Mouse (Mus musculus): ENCODE results near the gene Hjurp. TPM values are rescaled to one million over a fixed set of nuclear protein-coding genes. Genes with fewer than 3 reads are reported as not detected.

The Hjurp gene
- polyA plus RNA-seq, 2 experiments = 139 to 277 TPM

GRCm38 (mm10) chr1:88290511-88290910, 13.1 kb upstream of the Hjurp start:
- TF ChIP-seq POLR2A (IDR thresholded peaks at IDR 0.05; ENCODE audit: borderline replicate concordance, extremely low read depth, insufficient read depth, insufficient read length) = no peak
- no peak for ATAC-seq (ENCODE audit: low FRiP score, low read depth)
- no peaks in the 10 kb centered on the region for H3K36me3 ChIP-seq (ENCODE audit: control insufficient read depth, insufficient read depth, low read length)
- no peak overlapping the region for H3K4me2 ChIP-seq (replicated peaks; ENCODE audit: low read depth, low read length, severe bottlenecking)
- H3K27ac ChIP-seq (replicated peaks; ENCODE audit: low read depth, low read length) = no peak overlapping the region
- DNase-seq (ENCODE audit: low spot score) = no peak
- no peak overlapping the region for H3K9ac ChIP-seq (ENCODE audit: low read depth, low read length, severe bottlenecking)
- no peaks in the 10 kb centered on the region for H3K27me3 ChIP-seq (ENCODE audit: control insufficient read depth, insufficient read depth, low read length)
- WGBS = 69% methylated on average over 1 of the region's 1 CpGs
- no peaks in the 10 kb centered on the region for H3K4me1 ChIP-seq (ENCODE audit: control insufficient read depth, insufficient read depth, low read length)
- H3K4me3 ChIP-seq (replicated peaks; ENCODE audit: low read length) = no peak overlapping the region
- peaks cover 54% of the 10 kb centered on the region for H3K9me3 ChIP-seq (ENCODE audit: control insufficient read depth, low read length)

- Histone ChIP-seq H3K9me3 (ENCODE audit: control insufficient read depth, low read length) (peaks cover 57% of the 10 kb centered on the region), H3K4me1 (ENCODE audit: control insufficient read depth, insufficient read depth, low read length) (no peaks in the 10 kb centered on the region), H3K4me3 (replicated peaks; ENCODE audit: low read length) (no peak overlapping the region), H3K4me2 (replicated peaks; ENCODE audit: low read depth, low read length, severe bottlenecking) (no peak overlapping the region), H3K27ac (replicated peaks; ENCODE audit: low read depth, low read length) (no peak overlapping the region), H3K27me3 (ENCODE audit: control insufficient read depth, insufficient read depth, low read length) (no peaks in the 10 kb centered on the region), H3K9ac (ENCODE audit: low read depth, low read length, severe bottlenecking) (no peak overlapping the region), H3K36me3 (ENCODE audit: control insufficient read depth, insufficient read depth, low read length) (no peaks in the 10 kb centered on the region)
- TF ChIP-seq POLR2A (IDR thresholded peaks at IDR 0.05; ENCODE audit: borderline replicate concordance, extremely low read depth, insufficient read depth, insufficient read length) = no peak
- ATAC-seq (ENCODE audit: low FRiP score, low read depth) = no peak
- WGBS = 42% methylated on average over 4 of the region's 4 CpGs
- DNase-seq (ENCODE audit: low spot score) = no peak
Measured at GRCm38 (mm10) chr1:88289917-88290316, 12.5 kb upstream of the Hjurp start.

GRCm38 (mm10) chr1:88289152-88289551, 11.7 kb upstream of the Hjurp start:
- no peaks in the 10 kb centered on the region for H3K27me3 ChIP-seq (ENCODE audit: control insufficient read depth, insufficient read depth, low read length)
- no peaks in the 10 kb centered on the region for H3K4me1 ChIP-seq (ENCODE audit: control insufficient read depth, insufficient read depth, low read length)
- H3K4me2 ChIP-seq (replicated peaks; ENCODE audit: low read depth, low read length, severe bottlenecking) = no peak overlapping the region
- TF ChIP-seq POLR2A (IDR thresholded peaks at IDR 0.05; ENCODE audit: borderline replicate concordance, extremely low read depth, insufficient read depth, insufficient read length) = no peak
- H3K9ac ChIP-seq (ENCODE audit: low read depth, low read length, severe bottlenecking) = no peak overlapping the region
- ATAC-seq (ENCODE audit: low FRiP score, low read depth) (no peak), DNase-seq (ENCODE audit: low spot score) (no peak)
- H3K36me3 ChIP-seq (ENCODE audit: control insufficient read depth, insufficient read depth, low read length) = no peaks in the 10 kb centered on the region
- WGBS = 49% methylated on average over 2 of the region's 2 CpGs
- peaks cover 64% of the 10 kb centered on the region for H3K9me3 ChIP-seq (ENCODE audit: control insufficient read depth, low read length)
- H3K4me3 ChIP-seq (replicated peaks; ENCODE audit: low read length) = no peak overlapping the region
- H3K27ac ChIP-seq (replicated peaks; ENCODE audit: low read depth, low read length) = no peak overlapping the region

GRCm38 (mm10) chr1:88288789-88289127, 11.3 kb upstream of the Hjurp start:
- WGBS = 79% methylated on average over 3 of the region's 3 CpGs
- no peak for DNase-seq (ENCODE audit: low spot score)

GRCm38 (mm10) chr1:88288056-88288788, 10.8 kb upstream of the Hjurp start:
- Histone ChIP-seq H3K36me3 (ENCODE audit: control insufficient read depth, insufficient read depth, low read length) (no peaks in the 10 kb centered on the region), H3K4me3 (replicated peaks; ENCODE audit: low read length) (no peak overlapping the region), H3K27ac (replicated peaks; ENCODE audit: low read depth, low read length) (no peak overlapping the region), H3K27me3 (ENCODE audit: control insufficient read depth, insufficient read depth, low read length) (no peaks in the 10 kb centered on the region), H3K4me2 (replicated peaks; ENCODE audit: low read depth, low read length, severe bottlenecking) (no peak overlapping the region), H3K4me1 (ENCODE audit: control insufficient read depth, insufficient read depth, low read length) (no peaks in the 10 kb centered on the region), H3K9ac (ENCODE audit: low read depth, low read length, severe bottlenecking) (no peak overlapping the region), H3K9me3 (ENCODE audit: control insufficient read depth, low read length) (peaks cover 73% of the 10 kb centered on the region)
- WGBS = 44% methylated on average over 3 of the region's 3 CpGs
- no peak for DNase-seq (ENCODE audit: low spot score)
- no peak for ATAC-seq (ENCODE audit: low FRiP score, low read depth)
- TF ChIP-seq POLR2A (IDR thresholded peaks at IDR 0.05; ENCODE audit: borderline replicate concordance, extremely low read depth, insufficient read depth, insufficient read length) = no peak

More at GRCm38 (mm10) chr1:88288789-88289127, 11.3 kb upstream of the Hjurp start:
- no peak for TF ChIP-seq POLR2A (IDR thresholded peaks at IDR 0.05; ENCODE audit: borderline replicate concordance, extremely low read depth, insufficient read depth, insufficient read length)
- Histone ChIP-seq H3K27ac (replicated peaks; ENCODE audit: low read depth, low read length) (no peak overlapping the region), H3K9ac (ENCODE audit: low read depth, low read length, severe bottlenecking) (no peak overlapping the region), H3K4me3 (replicated peaks; ENCODE audit: low read length) (no peak overlapping the region), H3K36me3 (ENCODE audit: control insufficient read depth, insufficient read depth, low read length) (no peaks in the 10 kb centered on the region), H3K4me2 (replicated peaks; ENCODE audit: low read depth, low read length, severe bottlenecking) (no peak overlapping the region), H3K4me1 (ENCODE audit: control insufficient read depth, insufficient read depth, low read length) (no peaks in the 10 kb centered on the region), H3K27me3 (ENCODE audit: control insufficient read depth, insufficient read depth, low read length) (no peaks in the 10 kb centered on the region), H3K9me3 (ENCODE audit: control insufficient read depth, low read length) (peaks cover 68% of the 10 kb centered on the region)
- no peak for ATAC-seq (ENCODE audit: low FRiP score, low read depth)

- TF ChIP-seq POLR2A (IDR thresholded peaks at IDR 0.05; ENCODE audit: borderline replicate concordance, extremely low read depth, insufficient read depth, insufficient read length) = no peak
- H3K4me1 ChIP-seq (ENCODE audit: control insufficient read depth, insufficient read depth, low read length) = no peaks in the 10 kb centered on the region
- WGBS = 32% methylated on average over 5 of the region's 5 CpGs
- H3K27ac ChIP-seq (replicated peaks; ENCODE audit: low read depth, low read length) = no peak overlapping the region
- no peaks in the 10 kb centered on the region for H3K27me3 ChIP-seq (ENCODE audit: control insufficient read depth, insufficient read depth, low read length)
- no peak overlapping the region for H3K4me3 ChIP-seq (replicated peaks; ENCODE audit: low read length)
- H3K9ac ChIP-seq (ENCODE audit: low read depth, low read length, severe bottlenecking) = no peak overlapping the region
- H3K9me3 ChIP-seq (ENCODE audit: control insufficient read depth, low read length) = peaks cover 79% of the 10 kb centered on the region
- ATAC-seq (ENCODE audit: low FRiP score, low read depth) = no peak
- H3K36me3 ChIP-seq (ENCODE audit: control insufficient read depth, insufficient read depth, low read length) = no peaks in the 10 kb centered on the region
- no peak overlapping the region for H3K4me2 ChIP-seq (replicated peaks; ENCODE audit: low read depth, low read length, severe bottlenecking)
- no peak for DNase-seq (ENCODE audit: low spot score)
Measured at GRCm38 (mm10) chr1:88287697-88287980, 10.2 kb upstream of the Hjurp start.

Data from limb, embryonic 14.5 days (tissue).